Mouse (Mus musculus) kidney, adult 2 months (tissue): Measurements from ENCODE around the gene Tmem256. TPM values are rescaled to one million over a fixed set of nuclear protein-coding genes. Genes with fewer than 3 reads are reported as not detected.

Experiments used
- DNase-seq: peaks from one replicate; pipeline ENCODE4 v3.0.0; 2021
- H3K27ac ChIP-seq: fragments of 200-500 bp; 2 replicates; pipeline ENCODE4 v1.5.1; 2012; ENCODE audit warnings: low read depth, low read length, control low read depth, inconsistent platforms; ENCODE audit not compliant: insufficient read depth
- H3K27me3 ChIP-seq: fragments of 200-500 bp; replicated peaks from 2 replicates; pipeline ENCODE4 v1.6.1; 2012; ENCODE audit warnings: mild to moderate bottlenecking, moderate library complexity, low read length, inconsistent platforms; ENCODE audit not compliant: control insufficient read depth, insufficient read depth
- H3K36me3 ChIP-seq: fragments of 200-500 bp; 2 replicates; pipeline ENCODE4 v1.6.1; 2012; ENCODE audit warnings: mild to moderate bottlenecking, moderate library complexity, low read length, inconsistent platforms; ENCODE audit not compliant: control insufficient read depth, insufficient read depth
- H3K4me1 ChIP-seq: fragments of 200-500 bp; 2 replicates; pipeline ENCODE4 v1.6.1; 2011; ENCODE audit warnings: low read length; ENCODE audit not compliant: control insufficient read depth, insufficient read depth
- H3K4me3 ChIP-seq: fragments of 200-500 bp; 2 replicates; pipeline ENCODE4 v1.5.1; 2011; ENCODE audit warnings: mild to moderate bottlenecking, low read depth, low read length, control low read depth; ENCODE audit not compliant: insufficient read depth
- CTCF ChIP-seq: fragments of 200-500 bp; conservative IDR thresholded peaks from 2 replicates; pipeline ENCODE4 v1.5.1; 2011; ENCODE audit warnings: low read depth, mild to moderate bottlenecking, control low read depth, low read length, moderate library complexity, mixed read lengths; ENCODE audit not compliant: insufficient read depth, insufficient read length
- POLR2A ChIP-seq: fragments of 200-500 bp; IDR thresholded peaks from one replicate; pipeline ENCODE4 v1.6.1; 2011; ENCODE audit warnings: low read depth, low read length, control low read depth
- WGBS: fragments of 180-500 bp; shearing (Covaris S2); methylation state at CpG from one replicate; pipeline ENCODE4 v1.1.7; 2018; 5-methylcytosine and 5-hydroxymethylcytosine counted together
- polyA plus RNA-seq: library from polyadenylated mRNA; depleted of rRNA; stranded (reverse); fragments of >200 nt; gene quantifications from 2 replicates; pipeline ENCODE4 v1.2.3, GENCODE M21; 2012

The Tmem256 gene
- polyA plus RNA-seq, 1 experiment: 551 TPM

- peak; percentile 90 for DNase-seq
- 2% methylated on average over 60 of the region's 60 CpGs for WGBS
- peak overlapping the region; percentile 18; the same call in 1 of the 2 replicates for H3K27ac ChIP-seq
- peaks cover 20% of the 10 kb centered on the region for H3K4me1 ChIP-seq
- H3K4me3 ChIP-seq: peak overlapping the region; percentile 45
- H3K27me3 ChIP-seq: no peaks in the 10 kb centered on the region; the same call in 1 of the 2 replicates
- TF ChIP-seq POLR2A (no peak), CTCF (peak; percentile 57)
- no peaks in the 10 kb centered on the region for H3K36me3 ChIP-seq
Measured at GRCm38 (mm10) chr11:69803786-69804651, 34.3 kb upstream of the Tmem256 start.

DNA sequence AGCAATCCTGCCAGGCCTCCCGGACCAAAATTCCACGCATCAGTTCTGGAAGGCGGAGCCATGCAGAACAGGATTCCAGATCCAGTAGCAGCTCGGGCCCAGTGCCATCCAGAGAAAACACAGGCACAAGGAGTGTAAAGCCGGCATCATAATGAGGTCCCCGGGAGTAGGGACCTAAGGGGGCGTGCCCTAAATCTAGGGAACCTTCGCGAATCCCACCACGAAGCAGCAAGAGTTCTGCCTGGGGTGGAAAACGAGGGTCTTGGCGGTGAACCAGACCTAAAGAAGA lies 33.7 kb upstream of the Tmem256 start:
- Histone ChIP-seq H3K36me3 (no peaks in the 10 kb centered on the region), H3K27me3 (no peaks in the 10 kb centered on the region; the same call in 1 of the 2 replicates), H3K4me1 (peaks cover 20% of the 10 kb centered on the region), H3K27ac (0 out of 2 replicates have a peak overlapping the region, but pooled peaks have one; percentile 17), H3K4me3 (peak overlapping the region; percentile 45)
- WGBS: 11% methylated on average over 12 of the region's 12 CpGs
- TF ChIP-seq POLR2A: no peak
- no peak for TF ChIP-seq CTCF
- DNase-seq: peak; percentile 67

GRCm38 (mm10) chr11:69804972-69805909 lies 33.1 kb upstream of the Tmem256 start, which contains the start of gene Tmem102:
Gene Tmem102 (minus strand): TSS chr11:69805624.
- Histone ChIP-seq H3K36me3 (no peaks in the 10 kb centered on the region), H3K4me3 (peak within 1 kb of the TSS; percentile 45), H3K27ac (0 out of 2 replicates have a peak within 1 kb of the TSS, but pooled peaks have one; percentile 18), H3K4me1 (peaks cover 20% of the 10 kb centered on the region), H3K27me3 (no peaks in the 10 kb centered on the region; the same call in 1 of the 2 replicates)
- WGBS: 12% methylated on average over 29 of the region's 29 CpGs
- DNase-seq: peak; percentile 93
- TF ChIP-seq POLR2A (no peak), CTCF (no peak)

- DNase-seq: no peak
- H3K36me3 ChIP-seq: no peaks in the 10 kb centered on the region
- no peaks in the 10 kb centered on the region; the same call in 1 of the 2 replicates for H3K27me3 ChIP-seq
- TF ChIP-seq POLR2A (no peak), CTCF (0 out of 2 replicates have a peak, but pooled peaks have one; percentile 6)
- H3K4me1 ChIP-seq: peaks cover 16% of the 10 kb centered on the region; the same call in 1 of the 2 replicates
- 90% methylated on average over 4 of the region's 4 CpGs for WGBS
- H3K27ac ChIP-seq: no peak overlapping the region
- no peak overlapping the region for H3K4me3 ChIP-seq
Measured at GRCm38 (mm10) chr11:69806378-69806777, 31.9 kb upstream of the Tmem256 start.

DNA sequence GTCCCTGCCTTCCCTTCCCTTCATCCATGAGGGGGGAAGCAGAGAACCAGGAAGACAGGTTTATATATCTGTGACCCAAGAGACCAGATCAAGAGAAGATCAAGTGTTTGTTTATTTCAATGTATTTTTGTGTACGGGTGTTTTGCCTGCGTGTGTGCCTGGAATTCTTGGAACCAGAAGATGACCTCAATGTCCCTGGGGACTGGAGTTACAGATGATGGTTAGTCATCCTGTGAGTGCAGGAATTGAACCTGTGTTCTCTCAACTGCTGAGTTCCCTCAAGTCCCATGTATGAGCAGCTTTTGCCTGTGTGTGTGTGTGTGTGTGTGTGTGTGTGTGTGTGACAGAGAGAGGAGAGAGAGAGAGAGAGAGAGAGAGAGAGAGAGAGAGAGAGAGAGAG lies 30.7 kb upstream of the Tmem256 start:
- Histone ChIP-seq H3K36me3 (no peaks in the 10 kb centered on the region), H3K27me3 (no peaks in the 10 kb centered on the region), H3K4me3 (no peak overlapping the region), H3K4me1 (peaks cover 16% of the 10 kb centered on the region; the same call in 1 of the 2 replicates), H3K27ac (no peak overlapping the region)
- TF ChIP-seq CTCF: no peak
- no peak for TF ChIP-seq POLR2A
- WGBS: 76% methylated on average over 2 of the region's 2 CpGs
- no peak for DNase-seq

GRCm38 (mm10) chr11:69810280-69810679 lies 28.0 kb upstream of the Tmem256 start:
- Histone ChIP-seq H3K27me3 (no peaks in the 10 kb centered on the region), H3K36me3 (no peaks in the 10 kb centered on the region), H3K4me1 (no peaks in the 10 kb centered on the region), H3K4me3 (no peak overlapping the region), H3K27ac (no peak overlapping the region)
- 0 out of 2 replicates have a peak, but pooled peaks have one; percentile 10 for TF ChIP-seq CTCF
- TF ChIP-seq POLR2A: no peak
- no peak for DNase-seq
